In the genomic region with DNA sequence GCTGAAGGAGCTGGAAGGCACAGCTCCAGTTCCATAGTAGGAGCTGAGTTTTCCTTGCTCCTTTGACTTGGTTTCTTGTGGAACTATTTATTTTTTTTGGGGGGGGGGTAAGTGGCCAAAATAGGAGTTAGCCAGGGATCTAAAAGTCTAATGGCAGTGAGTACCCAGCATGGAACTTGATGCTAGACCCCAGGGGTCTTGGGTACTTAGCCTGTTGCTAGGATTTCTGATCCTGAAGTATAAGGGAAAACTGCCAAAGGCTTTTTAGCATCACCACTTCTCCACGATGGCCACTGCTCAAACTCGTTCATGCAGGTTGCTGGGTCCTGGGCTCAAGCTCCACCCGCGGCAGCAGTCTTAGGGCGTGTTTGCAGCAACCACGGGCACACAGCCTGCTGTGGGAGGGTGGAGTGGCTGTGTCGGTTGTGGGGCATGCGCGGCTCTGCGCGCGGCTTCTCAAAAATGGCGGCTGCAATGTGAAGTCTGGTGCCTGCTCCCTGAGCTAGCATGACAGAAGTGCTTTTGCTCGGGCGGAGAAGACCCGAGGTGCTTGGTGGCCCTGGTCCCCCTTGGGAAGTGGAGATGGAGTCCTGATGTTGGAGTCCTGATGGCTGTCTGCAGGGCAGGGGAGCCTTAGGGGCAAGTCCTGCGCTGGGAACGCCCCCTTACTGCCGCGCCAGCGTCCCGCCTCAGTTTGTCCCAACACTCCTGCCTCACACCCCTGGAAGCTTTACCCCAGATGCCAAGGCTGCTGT, we compare ENCODE assay signal across 8 mouse cellular contexts. TPM values are rescaled to one million over a fixed set of nuclear protein-coding genes. Genes with fewer than 3 reads are reported as not detected.
DNase-seq lines count a peak whose midpoint lies in the region; ATAC-seq and TF ChIP-seq lines count a peak whose summit lies in the region.

No protein-coding gene starts in this region.

- peak overlapping the region; percentile 38 for H3K9ac ChIP-seq in ES-Bruce4 (ENCODE audit: low read depth, poor library complexity, severe bottlenecking)
- peak overlapping the region; percentile 60 for H3K9ac ChIP-seq in forebrain, embryonic 14.5 days (ENCODE audit: low read length)
- H3K9ac ChIP-seq in liver, postnatal 0 days (replicated peaks), result peak overlapping the region; percentile 51; the same call in 1 of the 2 replicates
- peak overlapping the region; percentile 47 for H3K9ac ChIP-seq in neural tube, embryonic 15.5 days (replicated peaks)

- H3K9me3 ChIP-seq in ES-Bruce4 (replicated peaks; ENCODE audit: control insufficient read depth, insufficient read depth, low read length, poor library complexity, severe bottlenecking), result no peaks in the 10 kb centered on the region
- no peaks in the 10 kb centered on the region for H3K9me3 ChIP-seq in forebrain, embryonic 14.5 days (replicated peaks; ENCODE audit: control insufficient read depth, low read length)
- H3K9me3 ChIP-seq in liver, postnatal 0 days (ENCODE audit: low read length), result no peaks in the 10 kb centered on the region
- H3K9me3 ChIP-seq in neural tube, embryonic 15.5 days (replicated peaks), result no peaks in the 10 kb centered on the region

- TF ChIP-seq EP300 in ES-Bruce4 (IDR thresholded peaks at IDR 0.05; ENCODE audit: insufficient read depth, low read depth, low read length), result no peak
- TF ChIP-seq EP300 in liver, postnatal 0 days (IDR thresholded peaks at IDR 0.05; ENCODE audit: low read depth), result no peak

- no peaks in the 10 kb centered on the region for H3K4me1 ChIP-seq in ES-Bruce4 (ENCODE audit: control insufficient read depth, insufficient read depth, low read length)
- H3K4me1 ChIP-seq in forebrain, embryonic 14.5 days (ENCODE audit: control insufficient read depth, insufficient read depth, low read length), result no peaks in the 10 kb centered on the region
- H3K4me1 ChIP-seq in liver, postnatal 0 days (ENCODE audit: insufficient read depth), result 0 out of 2 replicates have a peak, but pooled peaks cover 2% of the 10 kb centered on the region
- H3K4me1 ChIP-seq in neural tube, embryonic 15.5 days, result no peaks in the 10 kb centered on the region

- peak overlapping the region; percentile 94 for H3K4me3 ChIP-seq in ES-Bruce4 (ENCODE audit: low read depth, low read length)
- peak overlapping the region; percentile 45 for H3K4me3 ChIP-seq in forebrain, embryonic 14.5 days (ENCODE audit: low read depth, low read length)
- peak overlapping the region; percentile 55 for H3K4me3 ChIP-seq in liver, postnatal 0 days (ENCODE audit: low read depth, low read length)
- peak overlapping the region; percentile 54 for H3K4me3 ChIP-seq in neural tube, embryonic 15.5 days (replicated peaks)

- TF ChIP-seq CTCF in ES-Bruce4 (IDR thresholded peaks at IDR 0.05; ENCODE audit: low read depth, low read length), result no peak
- TF ChIP-seq CTCF in liver, postnatal 0 days (IDR thresholded peaks at IDR 0.05; ENCODE audit: low read depth), result no peak

- no peaks in the 10 kb centered on the region for H3K27me3 ChIP-seq in ES-Bruce4 (ENCODE audit: control insufficient read depth, insufficient read depth, low read length, poor library complexity, severe bottlenecking)
- no peaks in the 10 kb centered on the region for H3K27me3 ChIP-seq in forebrain, embryonic 14.5 days (replicated peaks; ENCODE audit: control insufficient read depth, insufficient read depth, low read length)
- H3K27me3 ChIP-seq in liver, postnatal 0 days (ENCODE audit: insufficient read depth, low read length), result no peaks in the 10 kb centered on the region
- peaks cover 7% of the 10 kb centered on the region for H3K27me3 ChIP-seq in neural tube, embryonic 15.5 days (replicated peaks)

- H3K36me3 ChIP-seq in ES-Bruce4 (ENCODE audit: control insufficient read depth, insufficient read depth, low read length, poor library complexity, severe bottlenecking), result no peaks in the 10 kb centered on the region
- no peaks in the 10 kb centered on the region for H3K36me3 ChIP-seq in forebrain, embryonic 14.5 days (ENCODE audit: control insufficient read depth, insufficient read depth, low read length)
- no peaks in the 10 kb centered on the region for H3K36me3 ChIP-seq in liver, postnatal 0 days (replicated peaks; ENCODE audit: insufficient read depth, low read length)
- H3K36me3 ChIP-seq in neural tube, embryonic 15.5 days, result no peaks in the 10 kb centered on the region

- ATAC-seq in forebrain, embryonic 14.5 days, result peak; percentile 99
- peak; percentile 76 for ATAC-seq in liver, postnatal 0 days
- peak; percentile 97 for ATAC-seq in neural tube, embryonic 15.5 days (ENCODE audit: low FRiP score)

- WGBS in forebrain, embryonic 14.5 days, result 33% methylated on average over 22 of the region's 22 CpGs
- WGBS in liver, postnatal 0 days (ENCODE audit: insufficient replicate concordance), result 12% methylated on average over 21 of the region's 22 CpGs
- WGBS in neural tube, embryonic 15.5 days, result 24% methylated on average over 22 of the region's 22 CpGs

- no peak for TF ChIP-seq POLR2A in ES-Bruce4 (IDR thresholded peaks at IDR 0.05; ENCODE audit: insufficient read depth, low read length)

- intact Hi-C loops in heart, postnatal 14 days (cut with DNase I), result no loop called here

- H3K4me2 ChIP-seq in forebrain, embryonic 14.5 days (ENCODE audit: low read length), result peak overlapping the region; percentile 54
- peak overlapping the region; percentile 74 for H3K4me2 ChIP-seq in liver, postnatal 0 days (ENCODE audit: low read depth, low read length)
- H3K4me2 ChIP-seq in neural tube, embryonic 15.5 days, result peak overlapping the region; percentile 67

- DNase-seq in cerebellum, adult 11-12 months, result peak; percentile 7
- DNase-seq in forebrain, embryonic 14.5 days (ENCODE audit: low spot score), result peak; percentile 73
- peak; percentile 51 to 53 for DNase-seq in heart, postnatal 14 days
- DNase-seq in layer of hippocampus, adult 18-20 months (ENCODE audit: low spot score in 2 of 2), result peak; percentile 8 to 58
- DNase-seq in liver, postnatal 0 days, result peak; percentile 44
- DNase-seq in testis, postnatal 14 days (ENCODE audit: low spot score), result peak; percentile 49

- H3K27ac ChIP-seq in ES-Bruce4 (ENCODE audit: insufficient read depth, low read length), result peak overlapping the region; percentile 32; the same call in 1 of the 2 replicates
- H3K27ac ChIP-seq in forebrain, embryonic 14.5 days (ENCODE audit: low read depth, low read length), result no peak overlapping the region
- H3K27ac ChIP-seq in liver, postnatal 0 days (ENCODE audit: low read depth), result no peak overlapping the region
- no peak overlapping the region for H3K27ac ChIP-seq in neural tube, embryonic 15.5 days (replicated peaks)

RNA-seq across cellular contexts. Expression of gene Scml2, which starts 45.5 kb away (rescaled TPM):
- polyA plus RNA-seq in ES-Bruce4 (2011; ENCODE audit: insufficient read depth, insufficient read length, low read depth, missing spikeins), result 10.3 and 13.4 TPM in 2 replicates
- polyA plus RNA-seq in forebrain, embryonic 14.5 days (2014; fragmentation: Nextera tagmentation; extraction: Ambion mirVana), result 3.0 and 3.2 TPM in 2 replicates
- total RNA-seq in heart, postnatal 14 days (2021), result 1 to 10 TPM; 1.4 TPM
- 1 to 10 TPM in 1 of 2 experiments, under 1 TPM in 1; 0.72 to 1.2 TPM for total RNA-seq in layer of hippocampus, adult 18-20 months (2021)
- 0.25 and 0.31 TPM in 2 replicates for polyA plus RNA-seq in liver, postnatal 0 days (2015; fragmentation: Nextera tagmentation; extraction: Ambion mirVana)
- polyA plus RNA-seq in neural tube, embryonic 15.5 days (2015; fragmentation: Nextera tagmentation; extraction: Ambion mirVana), result 2.4 and 2.5 TPM in 2 replicates

Comparison
In these comparisons a context has a peak if more than half of its experiments do, and no peak if none do; other contexts are left out.
1. DNase-seq: peak in every context shown above with its lines; median percentile 73 in forebrain, embryonic 14.5 days; 52 in heart, postnatal 14 days; 49 in testis, postnatal 14 days; 44 in liver, postnatal 0 days; 33 in layer of hippocampus, adult 18-20 months; 7 in cerebellum, adult 11-12 months.